Mouse (Mus musculus): ENCODE data around the gene Hnrnph1.
"Not testable (repeated sequence)": the region's sequence is repeated elsewhere in the genome, so short reads cannot be mapped to it uniquely, and the experiment has no call there.

Gene Hnrnph1

DNA sequence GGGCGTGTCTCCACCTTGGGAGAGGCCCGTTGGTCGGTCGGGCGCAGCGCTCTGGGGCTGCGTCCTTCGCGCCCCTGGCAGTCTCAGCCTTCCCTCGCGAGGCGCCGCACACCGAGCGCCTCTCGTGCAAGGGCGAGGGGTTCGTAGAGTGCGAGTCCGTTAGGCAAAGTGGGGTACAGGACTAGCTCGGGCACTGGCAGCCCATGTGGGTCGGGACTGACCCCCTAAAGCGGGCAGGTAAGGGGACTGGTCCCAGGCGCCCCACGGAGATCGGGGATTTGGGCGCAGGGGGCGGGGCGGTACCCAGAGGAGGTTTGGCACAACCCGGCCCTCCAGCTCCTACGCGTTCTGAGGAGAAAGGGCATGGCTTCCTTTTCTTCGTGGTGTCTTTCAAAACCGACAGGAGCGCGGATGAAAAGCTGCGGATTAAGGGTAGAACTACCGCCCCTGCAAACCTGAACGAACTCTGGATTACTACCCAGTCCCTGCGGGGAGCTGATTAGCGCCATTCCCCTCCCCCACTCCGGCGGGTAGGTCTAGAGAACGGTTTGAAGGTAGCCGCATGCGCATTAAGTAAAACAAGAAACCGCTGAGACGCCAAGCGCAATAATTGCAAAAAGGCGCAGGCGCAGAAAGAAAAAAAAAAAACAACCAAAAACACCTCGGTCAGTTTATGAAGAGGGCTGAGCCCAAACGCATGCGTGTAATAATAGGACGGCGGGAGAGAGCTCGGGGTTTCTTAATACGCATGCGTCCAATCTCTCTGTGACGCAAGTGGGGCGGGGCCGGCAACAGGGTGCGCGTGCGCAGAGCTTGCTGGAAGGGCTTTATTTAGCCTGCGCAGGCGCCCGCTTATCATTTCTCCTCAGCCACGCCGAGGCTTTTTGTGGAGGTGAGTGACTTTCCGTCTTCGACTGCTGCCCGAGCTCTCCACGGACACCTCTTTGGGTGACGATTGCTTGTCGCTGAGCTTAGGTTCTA, at the start of gene Hnrnph1:
TSS of gene Hnrnph1 (plus strand) at position 80 of the 981 bp plus-strand sequence.
- DNase-seq, result peak; percentile 97 to 98

DNA sequence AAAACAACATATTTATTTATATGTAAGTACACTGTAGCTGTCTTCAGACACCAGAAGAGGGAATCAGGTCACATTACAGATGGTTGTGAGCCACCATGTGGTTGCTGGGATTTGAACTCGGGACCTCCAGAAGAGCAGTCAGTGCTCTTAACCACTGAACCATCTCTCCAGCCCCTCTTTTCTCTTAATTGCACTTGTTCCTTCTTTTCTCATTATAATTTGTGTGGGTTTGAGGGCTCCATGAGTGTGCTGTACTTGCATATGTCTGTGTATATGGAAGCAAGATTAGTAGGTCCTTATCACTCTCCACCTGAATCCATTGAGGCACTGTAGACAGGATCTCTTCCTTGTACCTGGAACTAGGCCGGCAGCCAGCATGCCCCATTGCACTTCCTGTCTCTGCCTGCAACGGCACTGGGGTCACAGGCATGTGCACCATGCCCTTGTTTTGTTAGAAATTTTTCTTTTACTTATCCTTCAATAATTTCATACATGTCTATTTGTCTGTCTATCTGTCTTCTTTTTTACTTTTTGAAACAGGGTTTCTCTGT, 48.6 kb upstream of the Hnrnph1 start:
- no peak for DNase-seq

DNA sequence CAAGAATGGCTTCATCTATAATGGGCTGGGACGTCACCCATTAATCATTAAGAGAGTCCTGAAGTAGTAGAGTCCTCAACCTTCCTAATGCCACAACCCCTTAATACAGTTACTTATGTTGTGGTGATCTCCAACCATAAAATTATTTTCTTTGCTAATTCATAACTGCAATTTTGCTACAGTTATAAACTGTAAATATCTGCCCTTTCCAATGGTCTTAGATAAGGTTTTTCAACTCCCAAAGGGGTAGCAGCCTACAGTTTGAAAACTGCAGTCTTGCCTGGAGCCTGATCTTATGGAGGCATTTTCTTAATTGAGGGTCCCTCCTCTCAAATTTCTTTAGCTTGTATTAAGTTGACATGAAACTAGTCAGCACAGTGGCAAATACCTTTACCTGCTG, 47.4 kb upstream of the Hnrnph1 start:
- no peak for DNase-seq

DNA sequence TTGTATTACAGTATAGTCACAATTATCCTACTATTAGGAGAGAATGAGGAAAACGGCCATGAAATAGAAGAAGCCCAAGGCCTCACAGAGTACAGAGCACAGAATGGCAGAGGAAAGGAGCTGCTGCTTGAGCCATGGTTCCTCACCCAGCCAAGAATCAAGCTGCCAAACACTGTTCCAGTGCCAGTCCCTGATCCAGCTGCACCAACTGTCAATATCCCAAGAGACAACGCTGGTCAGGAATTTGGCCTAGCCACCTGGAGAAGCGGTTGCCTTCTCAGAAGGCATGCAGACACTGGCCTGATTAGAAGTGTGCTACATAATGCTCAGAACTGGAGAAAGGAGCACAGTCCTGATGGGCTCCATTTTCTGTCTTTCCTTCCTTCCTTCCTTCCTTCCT, 43.6 kb upstream of the Hnrnph1 start:
- no peak for DNase-seq

DNA sequence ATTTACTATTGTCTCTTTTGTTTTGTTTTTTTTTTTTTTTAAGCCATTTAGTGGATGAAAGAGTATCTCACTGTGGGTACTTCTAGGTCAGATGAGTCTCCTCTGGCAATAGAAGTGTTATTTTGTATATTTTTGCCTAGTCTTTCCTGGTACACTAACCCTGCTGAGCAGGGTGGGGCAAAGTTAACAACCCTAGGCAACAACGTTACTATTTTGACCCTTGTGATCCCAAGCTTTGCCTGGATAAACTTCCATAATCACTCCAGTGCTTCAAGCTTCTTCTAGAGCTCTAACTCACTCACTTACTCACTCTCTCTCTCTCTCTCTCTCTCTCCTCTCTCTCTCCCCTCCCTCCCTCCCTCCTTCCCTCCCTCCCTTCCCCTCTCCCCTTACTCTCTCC, 40.7 kb upstream of the Hnrnph1 start:
- no peak for DNase-seq

DNA sequence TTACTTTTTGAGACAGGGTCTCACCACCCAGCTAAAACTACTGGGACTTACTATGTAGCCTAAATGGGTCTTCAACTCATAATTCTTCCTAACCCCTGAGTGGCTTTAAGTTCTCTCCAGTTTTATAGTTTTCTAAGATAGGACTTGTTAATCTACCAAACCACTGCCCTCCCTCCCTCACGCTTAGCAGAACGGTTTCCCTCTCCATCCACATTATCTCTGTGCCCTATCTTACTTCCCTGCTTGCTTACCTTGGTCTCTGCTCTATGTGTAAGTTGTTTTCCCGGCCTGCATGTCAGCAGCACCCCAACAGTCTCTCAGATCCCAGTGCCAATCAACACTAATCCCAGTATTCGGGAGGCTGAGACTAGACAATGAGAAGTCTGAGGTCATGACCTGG, 39.9 kb upstream of the Hnrnph1 start:
- DNase-seq, result no peak

DNA sequence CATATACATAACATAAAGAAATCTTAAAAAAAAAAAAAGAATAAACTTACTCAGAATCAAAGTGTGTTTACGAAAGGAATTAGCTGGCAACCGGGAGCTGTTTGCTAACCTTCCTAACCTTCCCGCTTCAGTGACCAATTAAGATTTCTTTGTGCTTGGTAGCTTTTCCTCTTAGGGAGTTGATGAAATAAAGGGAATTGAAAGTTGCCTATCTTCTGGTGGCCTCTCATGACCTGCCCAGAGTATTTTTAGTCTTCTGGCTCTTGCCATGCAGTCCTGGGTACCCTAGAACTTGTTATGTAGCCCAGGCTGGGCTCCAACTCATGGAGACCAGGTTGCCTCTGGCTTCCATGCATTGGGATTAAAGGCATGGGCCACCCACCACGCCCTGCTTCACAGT, 31.3 kb upstream of the Hnrnph1 start:
- DNase-seq, result no peak

DNA sequence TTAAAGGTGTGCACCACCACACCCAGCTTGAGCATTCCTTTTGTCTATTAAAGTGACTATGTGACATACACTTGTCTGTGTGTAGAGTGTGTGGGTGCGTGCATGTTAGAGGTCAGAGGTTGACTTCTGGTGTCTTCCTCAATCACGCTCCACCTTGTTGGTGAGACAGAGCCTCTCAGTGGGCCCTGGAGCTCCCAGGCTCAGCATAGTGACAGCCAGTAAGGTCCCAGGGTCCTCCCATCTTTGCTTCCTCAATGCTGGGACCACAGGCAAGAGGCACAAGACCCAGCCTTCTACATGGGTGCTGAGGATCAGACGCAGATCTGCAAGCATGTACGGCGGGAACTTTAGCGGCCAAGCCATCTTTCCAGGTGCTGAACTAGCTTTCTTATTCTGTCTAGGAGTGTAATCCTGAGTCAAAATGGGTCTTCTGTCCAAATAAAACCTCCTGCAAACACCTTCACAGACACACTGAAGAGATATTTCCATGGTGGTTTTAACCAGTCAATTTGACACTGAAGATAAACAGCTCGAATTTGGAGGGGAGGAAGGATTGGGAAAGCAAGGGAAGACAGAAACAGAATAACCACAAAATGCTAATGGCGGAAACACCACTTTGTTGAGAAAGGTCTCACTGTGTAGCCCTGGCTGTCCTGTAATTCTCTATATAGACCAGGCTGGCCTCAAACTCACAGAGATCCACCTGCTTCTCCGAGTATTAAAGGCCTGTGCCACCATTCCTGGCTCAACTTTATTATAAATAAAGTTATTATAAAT, 30.3 kb upstream of the Hnrnph1 start:
- no peak for DNase-seq

DNA sequence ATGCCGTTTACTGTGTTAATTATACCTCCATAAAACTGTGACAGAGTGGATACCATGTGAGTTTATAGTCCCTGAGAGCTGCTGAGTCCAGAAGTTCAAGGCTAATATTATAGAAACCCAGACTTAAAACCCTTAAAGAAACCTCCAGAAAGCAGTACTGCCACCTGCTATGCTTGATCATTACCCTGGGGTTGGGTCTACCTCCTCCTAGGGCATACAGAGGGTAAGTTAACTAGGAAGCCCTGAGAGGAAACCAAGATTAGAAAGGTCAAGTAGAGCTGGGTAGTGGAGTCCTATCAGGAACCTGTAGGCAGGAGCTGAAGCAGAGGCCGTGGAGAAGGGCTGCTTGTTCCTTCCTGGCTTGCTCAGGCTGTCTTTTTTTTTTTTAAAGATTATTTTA, 24.6 kb upstream of the Hnrnph1 start:
- DNase-seq, result no peak

DNA sequence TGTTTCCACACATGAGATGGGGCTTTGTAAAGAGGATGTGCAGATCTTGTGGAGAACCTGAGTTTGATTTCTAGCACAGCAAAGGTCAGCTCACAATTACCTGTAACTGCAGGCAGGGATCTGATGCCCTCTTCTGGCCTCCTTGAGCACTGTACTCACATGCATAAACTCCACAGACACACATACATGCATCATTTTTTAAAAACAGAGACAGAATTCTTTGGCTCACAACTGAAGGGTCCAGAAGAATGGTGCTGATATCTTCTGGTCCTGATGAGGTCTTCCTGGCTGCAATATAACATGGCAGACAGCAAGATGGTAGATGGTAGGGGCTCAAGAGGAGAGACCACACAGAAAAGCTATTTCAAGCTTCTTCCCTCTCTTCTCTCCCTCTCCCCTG, 22.6 kb upstream of the Hnrnph1 start, which contains the start of gene Cby3:
TSS of gene Cby3 (plus strand) at position 301 of the 400 bp plus-strand sequence.
- no peak for DNase-seq

DNA sequence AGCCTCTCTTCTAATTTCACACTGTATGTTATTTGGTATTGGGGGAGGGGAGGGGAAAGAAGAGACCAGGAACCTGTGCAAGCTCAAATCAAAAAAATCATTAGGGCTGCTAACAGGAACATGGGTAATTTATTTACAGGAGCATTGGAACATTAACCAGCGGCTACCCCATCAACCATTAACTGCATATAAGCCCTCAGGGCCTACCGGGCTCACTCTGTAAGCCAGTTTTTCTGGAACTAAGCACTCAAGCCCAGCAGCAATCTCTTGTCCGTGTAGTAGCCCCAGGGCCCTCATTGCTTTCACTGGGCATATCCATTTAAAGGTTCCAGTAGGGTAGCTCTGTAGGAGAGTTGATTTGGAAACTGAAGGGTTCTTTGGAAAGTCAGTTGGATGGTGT, 21.9 kb upstream of the Hnrnph1 start:
- peak; percentile 83 to 92 for DNase-seq

DNA sequence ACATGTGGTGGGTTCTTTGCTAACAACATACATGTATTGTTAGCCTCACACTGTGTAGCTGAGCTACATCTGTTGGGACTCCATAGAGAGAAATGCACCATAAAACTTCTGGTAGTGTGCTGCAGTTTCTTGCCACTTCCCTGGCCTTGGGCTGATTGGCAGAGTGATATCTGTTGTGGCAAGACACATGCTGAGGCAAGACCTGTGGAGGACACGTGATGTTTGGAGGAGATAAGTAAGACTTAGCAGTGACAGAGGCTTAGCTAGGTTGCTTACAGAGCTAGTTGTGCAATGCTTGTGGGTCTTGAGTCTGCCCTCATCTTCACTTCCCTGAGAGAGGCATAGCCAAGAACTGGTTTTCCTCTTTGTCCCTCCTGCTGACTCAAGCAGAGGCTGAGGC, 21.4 kb upstream of the Hnrnph1 start:
- peak; percentile 18 to 25 for DNase-seq

DNA sequence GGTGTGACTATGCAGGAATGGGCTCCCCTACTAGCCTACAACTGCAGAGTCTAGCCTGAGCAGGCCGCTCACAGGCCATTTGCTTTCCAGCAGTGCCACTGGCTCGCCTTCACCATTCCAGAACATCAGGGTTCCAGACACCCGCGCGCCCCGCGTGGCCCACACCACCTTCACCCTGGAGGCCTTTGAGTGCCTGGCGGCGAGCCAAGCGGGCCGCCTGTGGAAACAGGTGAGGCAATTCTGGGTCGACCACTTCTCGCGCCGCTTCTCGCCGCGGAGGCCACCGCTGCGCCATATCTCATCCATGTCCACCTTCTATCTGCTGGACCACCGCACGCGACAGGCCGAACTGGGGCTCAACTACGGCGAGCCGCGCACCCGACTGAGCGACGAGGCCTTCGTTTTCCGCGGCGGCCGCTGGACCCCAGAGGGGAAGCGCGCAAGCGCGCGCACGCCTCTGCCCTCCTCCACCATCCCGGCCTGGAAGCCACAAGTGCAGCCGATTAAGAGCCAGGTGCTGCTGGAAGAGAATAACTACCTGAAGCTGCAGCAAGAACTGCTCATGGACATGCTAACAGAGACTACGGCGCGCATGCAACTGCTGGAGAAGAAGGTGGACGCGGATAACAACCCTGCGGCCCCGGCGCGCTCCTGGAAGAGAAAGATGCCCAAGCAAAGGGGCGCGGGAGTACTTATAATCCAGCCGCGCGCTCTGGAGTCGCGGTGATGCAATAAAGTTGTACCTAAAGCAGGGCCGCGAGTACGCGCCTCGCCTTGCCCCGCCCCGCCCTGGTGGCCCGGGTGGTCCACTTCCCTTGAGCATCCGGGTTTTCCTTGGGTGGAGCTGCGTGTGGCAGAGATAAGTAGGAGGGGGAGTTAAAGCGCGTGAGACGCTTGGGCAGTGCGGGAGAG, 17.6 kb upstream of the Hnrnph1 start:
- peak; percentile 53 to 66 for DNase-seq

DNA sequence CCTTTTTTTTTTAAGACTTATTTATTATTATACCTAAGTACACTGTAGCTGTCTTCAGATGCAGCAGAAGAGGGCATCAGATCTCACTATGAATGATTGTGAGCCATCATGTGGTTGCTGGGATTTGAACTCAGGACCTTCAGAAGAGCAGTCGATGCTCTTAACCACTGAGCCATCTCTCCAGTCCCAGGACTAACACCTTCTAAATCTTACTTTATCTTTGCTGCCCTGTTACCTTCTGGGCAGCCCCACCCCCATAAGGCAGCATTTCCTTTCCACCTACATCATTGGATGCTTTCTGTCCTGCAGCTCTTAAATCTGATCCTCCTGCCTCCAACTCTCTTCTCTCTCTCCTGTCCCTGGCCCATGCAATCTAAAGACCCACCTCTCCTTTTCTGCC, 15.5 kb upstream of the Hnrnph1 start:
- DNase-seq, result not testable (repeated sequence)

DNA sequence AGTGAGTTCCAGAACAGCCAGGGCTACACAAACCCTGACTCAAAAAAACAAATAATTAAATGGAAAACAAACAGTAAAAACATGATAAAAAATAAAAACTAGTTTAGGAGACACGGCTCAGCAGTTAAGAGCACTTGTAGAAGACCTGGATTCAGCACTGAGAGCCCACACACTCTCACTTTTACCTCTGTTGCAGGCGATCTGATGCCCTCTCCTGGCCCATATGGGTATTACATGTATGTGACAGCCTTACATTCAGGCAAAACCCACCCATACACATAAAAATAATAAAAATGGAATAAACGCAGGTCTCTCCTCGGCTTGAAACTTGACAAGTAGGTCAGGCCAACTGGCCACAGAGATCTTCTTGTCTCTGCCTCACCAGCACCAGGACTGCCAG, 12.2 kb upstream of the Hnrnph1 start:
- DNase-seq, result peak; percentile 86 to 88

DNA sequence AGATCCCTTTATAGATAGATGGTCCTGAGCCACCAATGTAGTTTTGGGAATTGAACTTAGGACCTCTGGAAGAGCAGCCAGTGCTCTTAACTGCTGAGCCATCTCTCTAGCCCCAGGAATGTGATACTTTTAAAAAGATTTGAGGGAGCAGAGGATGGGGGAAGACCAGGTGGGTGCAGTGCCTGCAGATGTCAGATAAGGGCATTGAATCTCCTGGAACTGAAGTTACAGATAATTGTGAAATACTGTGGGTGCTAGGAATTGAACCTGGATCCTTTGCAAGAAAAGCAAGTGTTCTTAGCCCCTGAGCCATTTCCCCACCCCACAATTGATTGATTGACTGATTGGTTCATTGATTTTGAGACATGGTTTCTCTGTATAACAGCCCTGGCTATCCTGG, 11.5 kb upstream of the Hnrnph1 start:
- no peak for DNase-seq

DNA sequence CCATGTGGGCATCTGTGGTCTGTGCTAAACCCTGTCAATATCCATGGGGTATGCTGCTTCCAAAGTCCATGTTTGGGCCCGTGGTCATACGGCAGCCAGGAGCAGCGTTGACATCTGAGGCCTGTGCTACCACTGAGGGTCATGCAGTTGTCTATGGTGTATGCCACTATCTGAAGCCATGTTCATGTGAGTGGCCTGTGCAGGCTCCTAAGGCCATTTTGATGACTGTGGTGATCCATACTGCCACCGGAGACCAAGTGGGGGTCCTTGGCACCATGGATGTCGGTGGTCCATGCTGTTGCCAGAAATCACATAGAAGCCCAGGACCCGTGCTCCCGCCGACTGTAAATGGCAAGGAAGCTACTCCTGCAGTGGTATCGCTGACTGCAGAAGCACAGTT, 9.3 kb upstream of the Hnrnph1 start:
- no peak for DNase-seq

DNA sequence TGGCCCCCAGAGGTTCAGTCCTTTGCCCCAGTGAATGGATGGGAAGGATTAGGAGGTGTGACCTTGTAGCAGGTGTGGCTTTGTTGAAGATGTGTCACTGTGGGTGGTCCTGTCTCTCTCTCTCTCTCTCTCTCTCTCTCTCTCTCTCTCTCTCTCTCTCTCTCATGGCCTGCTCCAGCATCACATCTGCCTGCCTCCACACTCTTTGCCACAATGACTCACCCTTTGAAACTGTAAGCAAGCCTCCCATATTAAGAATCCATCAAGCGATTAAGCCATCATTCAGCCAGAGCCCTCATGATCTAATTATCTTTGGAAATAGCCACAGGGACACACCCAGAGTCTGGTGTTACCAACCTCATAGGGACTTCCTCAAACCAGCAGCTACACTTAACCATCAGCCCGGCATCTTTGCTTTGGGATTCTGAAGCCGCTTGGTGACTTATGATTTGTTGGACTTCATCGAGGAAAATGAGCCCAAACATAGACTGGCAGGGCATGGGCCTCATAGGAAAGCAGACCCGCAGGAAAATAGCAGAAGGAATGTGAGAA, 7.4 kb upstream of the Hnrnph1 start:
- no peak for DNase-seq

DNA sequence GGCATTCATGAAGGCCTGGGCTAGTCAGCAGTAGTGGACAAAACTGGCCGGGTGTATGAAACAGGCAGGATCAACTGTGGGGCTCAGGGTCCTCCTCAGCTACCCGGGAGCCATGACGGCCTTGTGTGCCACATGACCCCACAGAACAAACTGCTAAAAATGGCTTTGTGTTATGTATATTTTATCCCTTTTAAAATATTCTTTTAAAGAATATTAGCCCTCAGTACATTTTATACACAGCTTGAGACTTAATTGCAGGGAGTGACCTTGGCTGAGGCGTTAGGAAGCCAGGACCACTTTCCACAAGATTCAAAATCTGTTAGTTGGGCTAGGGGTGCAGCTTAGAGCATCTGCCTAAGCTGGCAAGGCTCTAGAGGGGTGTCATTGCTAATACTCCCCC, 5.8 kb upstream of the Hnrnph1 start:
- DNase-seq, result no peak

DNA sequence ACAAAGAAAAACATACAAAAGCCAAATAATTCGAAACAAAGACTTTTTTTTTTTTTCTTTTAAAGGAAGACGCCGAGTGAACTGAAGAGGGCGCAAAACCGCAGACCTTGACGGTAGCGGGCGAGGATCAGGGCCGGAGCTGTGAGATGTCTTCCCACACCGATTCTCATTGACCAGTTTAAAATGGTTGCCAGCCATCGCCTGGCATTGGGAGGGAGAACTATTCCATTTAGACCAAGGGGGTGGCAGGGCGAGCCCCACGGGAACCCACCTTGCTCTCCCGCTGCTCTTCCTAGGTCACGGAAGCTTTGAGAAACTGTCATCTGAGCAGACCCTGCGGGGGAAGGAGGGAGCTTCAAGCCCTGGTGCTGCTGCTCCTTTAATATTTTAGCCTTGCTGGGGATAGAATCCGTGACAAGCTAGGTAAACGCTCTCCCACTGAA, 5.4 kb upstream of the Hnrnph1 start:
- peak; percentile 75 to 85 for DNase-seq

DNA sequence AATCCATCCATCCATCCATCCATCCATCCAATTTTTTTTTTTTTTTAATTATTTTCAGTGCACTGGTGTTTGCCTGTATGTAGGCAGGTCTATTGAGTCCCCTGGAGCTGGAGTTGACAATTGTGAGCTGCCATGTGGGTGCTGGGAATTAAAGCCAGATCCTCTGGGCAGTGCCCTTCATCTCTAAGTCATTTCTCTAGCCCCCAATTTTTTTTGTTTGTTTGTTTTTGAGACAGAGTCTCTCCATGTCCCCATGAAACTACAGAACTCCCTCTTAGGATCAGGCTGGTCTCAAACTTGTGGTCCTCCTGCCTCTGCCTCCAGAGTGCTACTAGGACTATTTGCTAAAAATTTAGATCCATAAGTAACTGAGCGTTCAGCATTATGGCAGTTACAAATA, 4.9 kb upstream of the Hnrnph1 start:
- no peak for DNase-seq

DNA sequence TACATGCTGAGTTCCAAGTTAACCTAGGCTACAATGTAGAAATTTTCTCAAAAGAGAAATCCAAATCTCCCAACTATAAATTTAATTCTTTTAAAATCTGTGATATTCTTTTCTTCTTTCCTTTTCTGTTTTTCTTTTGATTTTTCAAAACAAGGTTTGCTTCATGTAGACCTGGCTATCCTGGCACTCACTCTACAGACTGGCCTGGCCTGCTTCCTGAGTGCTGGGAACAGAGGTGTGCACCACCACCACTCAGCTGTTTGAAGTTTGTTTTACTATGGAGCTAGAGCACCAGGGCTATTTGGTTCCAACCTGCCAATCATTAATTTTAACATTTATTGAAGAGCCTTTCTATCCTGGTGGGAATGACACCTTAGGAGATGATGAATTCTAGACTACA, 3.7 kb upstream of the Hnrnph1 start:
- DNase-seq, result no peak

Data from kidney, postnatal 36 days (tissue).